Mouse (Mus musculus): ENCODE results near the gene Slc25a38. TPM values are rescaled to one million over a fixed set of nuclear protein-coding genes. Genes with fewer than 3 reads are reported as not detected.

Gene Slc25a38
- total and polyA plus RNA-seq, 2 experiments from 2014 or later, result 35.3 to 60.0 TPM

DNA sequence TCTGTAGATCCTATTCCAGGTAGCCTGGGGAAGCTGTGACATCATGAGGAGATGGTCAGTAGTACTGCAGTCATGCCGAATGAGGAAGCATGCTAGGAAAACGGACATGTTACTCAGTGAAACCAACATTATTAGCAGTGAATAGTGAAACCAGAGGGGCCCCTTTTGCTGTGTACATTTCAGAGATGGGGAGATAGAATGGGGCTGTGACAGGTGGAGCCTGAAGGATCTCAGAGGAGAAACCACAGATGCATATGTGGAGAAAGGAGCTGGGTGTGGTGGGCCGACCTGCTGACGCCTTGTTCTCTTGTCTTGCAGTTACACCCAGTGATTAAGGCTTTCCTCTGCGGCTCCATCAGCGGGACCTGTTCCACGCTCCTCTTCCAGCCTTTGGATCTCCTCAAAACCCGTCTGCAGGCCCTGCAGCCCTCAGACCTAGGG lies 6.0 kb downstream of the Slc25a38 start:
- ATAC-seq (ENCODE audit: low FRiP score), result no peak
- Histone ChIP-seq H3K9ac (replicated peaks; ENCODE audit: low read length, poor library complexity, severe bottlenecking) (no peak overlapping the region), H3K36me3 (ENCODE audit: insufficient read depth, low read length) (peaks cover 36% of the 10 kb centered on the region), H3K9me3 (ENCODE audit: low read length) (no peaks in the 10 kb centered on the region), H3K27ac (ENCODE audit: low read depth, low read length) (no peak overlapping the region), H3K4me1 (ENCODE audit: insufficient read depth, low read length) (peaks cover 3% of the 10 kb centered on the region; the same call in 1 of the 2 replicates), H3K4me2 (ENCODE audit: low read depth, low read length, poor library complexity, severe bottlenecking) (no peak overlapping the region), H3K27me3 (ENCODE audit: insufficient read depth, low read length) (no peaks in the 10 kb centered on the region), H3K4me3 (ENCODE audit: low read depth, low read length) (no peak overlapping the region)
- 87% methylated on average over 8 of the region's 8 CpGs for WGBS
- no peak for TF ChIP-seq CTCF (IDR thresholded peaks at IDR 0.05)
- no peak for DNase-seq (ENCODE audit: low spot score)

DNA sequence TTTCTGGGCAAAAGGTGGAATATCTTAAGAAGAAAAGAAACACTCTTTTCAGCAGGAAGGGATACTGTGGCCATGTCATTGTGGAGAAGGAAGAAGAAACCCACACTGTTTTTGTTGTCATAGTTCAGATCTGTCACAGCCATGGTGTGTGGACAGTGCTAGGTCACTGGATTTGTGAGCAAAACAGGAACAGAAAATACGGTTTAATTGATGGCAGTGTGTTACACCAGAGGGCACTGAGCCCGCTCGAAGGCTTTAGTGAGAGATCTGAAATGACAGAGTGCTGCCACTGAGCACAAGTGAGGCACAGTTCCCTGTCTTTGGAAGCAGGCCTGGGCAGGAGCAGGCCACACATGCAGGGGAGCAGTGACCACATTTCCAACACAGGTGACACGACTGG lies 8.0 kb downstream of the Slc25a38 start:
- H3K4me1 ChIP-seq (ENCODE audit: insufficient read depth, low read length), result no peaks in the 10 kb centered on the region
- H3K27ac ChIP-seq (ENCODE audit: low read depth, low read length), result no peak overlapping the region
- 93% methylated on average over 4 of the region's 4 CpGs for WGBS
- H3K4me2 ChIP-seq (ENCODE audit: low read depth, low read length, poor library complexity, severe bottlenecking), result no peak overlapping the region
- no peak for TF ChIP-seq CTCF (IDR thresholded peaks at IDR 0.05)
- no peak for ATAC-seq (ENCODE audit: low FRiP score)
- peaks cover 42% of the 10 kb centered on the region for H3K36me3 ChIP-seq (ENCODE audit: insufficient read depth, low read length)
- no peak for DNase-seq (ENCODE audit: low spot score)
- H3K27me3 ChIP-seq (ENCODE audit: insufficient read depth, low read length), result no peaks in the 10 kb centered on the region
- no peak overlapping the region for H3K4me3 ChIP-seq (ENCODE audit: low read depth, low read length)
- H3K9ac ChIP-seq (replicated peaks; ENCODE audit: low read length, poor library complexity, severe bottlenecking), result no peak overlapping the region
- no peaks in the 10 kb centered on the region for H3K9me3 ChIP-seq (ENCODE audit: low read length)

DNA sequence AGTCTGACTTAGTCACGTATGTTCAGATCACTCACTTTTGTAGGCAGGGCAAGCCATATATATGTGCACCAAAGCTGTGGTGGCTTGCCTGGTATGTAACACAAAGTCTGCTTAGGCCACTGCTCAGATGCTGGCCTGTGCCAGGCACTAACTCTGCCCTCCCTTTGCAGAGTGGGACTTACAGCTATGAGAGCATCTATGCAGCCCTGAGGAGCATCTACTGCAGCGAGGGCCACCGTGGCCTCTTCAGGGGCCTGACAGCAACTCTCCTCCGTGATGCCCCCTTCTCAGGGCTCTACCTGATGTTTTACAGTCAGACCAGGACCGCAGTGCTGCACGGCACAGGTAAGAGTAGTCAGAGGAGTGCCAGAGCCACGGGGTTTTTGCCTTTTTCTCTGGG lies 10.3 kb downstream of the Slc25a38 start:
- DNase-seq (ENCODE audit: low spot score) (no peak), ATAC-seq (ENCODE audit: low FRiP score) (no peak)
- H3K9me3 ChIP-seq (ENCODE audit: low read length), result no peaks in the 10 kb centered on the region
- no peak overlapping the region for H3K4me3 ChIP-seq (ENCODE audit: low read depth, low read length)
- peaks cover 50% of the 10 kb centered on the region for H3K36me3 ChIP-seq (ENCODE audit: insufficient read depth, low read length)
- H3K4me2 ChIP-seq (ENCODE audit: low read depth, low read length, poor library complexity, severe bottlenecking), result no peak overlapping the region
- TF ChIP-seq CTCF (IDR thresholded peaks at IDR 0.05), result no peak
- H3K9ac ChIP-seq (replicated peaks; ENCODE audit: low read length, poor library complexity, severe bottlenecking), result no peak overlapping the region
- no peak overlapping the region for H3K27ac ChIP-seq (ENCODE audit: low read depth, low read length)
- no peaks in the 10 kb centered on the region for H3K27me3 ChIP-seq (ENCODE audit: insufficient read depth, low read length)
- WGBS, result 96% methylated on average over 7 of the region's 7 CpGs
- no peaks in the 10 kb centered on the region for H3K4me1 ChIP-seq (ENCODE audit: insufficient read depth, low read length)

DNA sequence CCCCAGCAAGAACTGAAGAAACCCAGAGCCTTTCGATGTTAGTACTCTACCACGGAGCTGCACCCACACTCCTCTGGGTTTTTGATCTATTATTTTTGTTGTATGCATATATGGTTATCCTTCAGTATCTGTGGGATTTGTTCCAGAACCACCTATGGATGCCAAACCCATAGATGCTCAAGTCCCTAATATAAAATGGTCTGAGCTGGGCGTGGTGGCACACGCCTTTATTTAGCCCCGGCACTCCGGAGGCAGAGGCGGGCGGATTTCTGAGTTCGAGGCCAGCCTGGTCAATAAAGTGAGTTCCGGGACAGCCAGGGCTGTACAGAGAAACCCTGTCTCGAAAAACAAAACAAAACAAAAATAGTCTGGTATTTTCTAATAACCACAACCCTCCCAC lies 16.7 kb downstream of the Slc25a38 start:
- peak overlapping the region; percentile 48; the same call in 1 of the 2 replicates for H3K9ac ChIP-seq (replicated peaks; ENCODE audit: low read length, poor library complexity, severe bottlenecking)
- WGBS, result 67% methylated on average over 11 of the region's 11 CpGs
- peaks cover 33% of the 10 kb centered on the region for H3K36me3 ChIP-seq (ENCODE audit: insufficient read depth, low read length)

DNA sequence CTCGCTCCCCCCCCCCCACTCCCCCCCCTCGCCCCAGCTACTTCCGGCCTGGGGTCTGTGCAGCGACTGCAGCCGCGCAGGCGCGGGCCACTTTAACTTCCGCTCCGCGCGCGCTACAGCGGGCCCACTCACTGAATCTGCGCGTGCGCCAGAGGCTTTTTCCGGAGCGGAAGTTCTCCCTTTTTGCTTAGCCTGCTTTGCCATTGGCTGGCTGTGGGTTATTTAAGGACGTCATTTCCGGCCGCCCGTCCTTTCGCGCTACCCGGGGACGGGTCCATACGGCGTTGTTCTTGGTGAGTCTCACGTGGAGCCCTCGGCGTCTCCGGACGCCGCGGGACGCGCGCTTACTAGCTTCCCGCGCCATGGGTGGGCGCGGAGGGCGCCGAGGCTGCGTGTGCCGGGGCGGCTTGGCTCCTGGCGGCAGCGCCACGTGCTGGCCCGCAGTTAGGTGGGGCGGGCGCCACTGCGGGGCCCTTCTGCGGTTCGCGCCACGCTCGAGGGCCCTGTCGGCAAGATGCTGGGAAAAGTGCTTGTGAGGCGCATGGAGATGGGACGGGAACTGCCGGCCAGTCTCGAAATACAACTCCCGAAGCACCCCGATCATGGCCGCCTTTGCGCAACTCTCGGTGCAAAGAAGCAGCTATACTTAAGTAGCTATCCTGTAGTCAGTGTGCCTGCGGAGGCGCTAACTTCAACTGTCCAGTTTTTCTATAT lies 17.5 kb downstream of the Slc25a38 start, which contains the start of gene Rpsa:
TSS of gene Rpsa (plus strand) at position 152 of the 714 bp plus-strand sequence.
- ATAC-seq (ENCODE audit: low FRiP score), result peak; percentile 98
- 0 out of 2 replicates have a peak, but pooled peaks cover 4% of the 10 kb centered on the region for H3K4me1 ChIP-seq (ENCODE audit: insufficient read depth, low read length)
- H3K27ac ChIP-seq (ENCODE audit: low read depth, low read length), result peak within 1 kb of the TSS; percentile 84
- peak within 1 kb of the TSS; percentile 87 for H3K4me2 ChIP-seq (ENCODE audit: low read depth, low read length, poor library complexity, severe bottlenecking)
- no peak for TF ChIP-seq CTCF (IDR thresholded peaks at IDR 0.05)
- H3K27me3 ChIP-seq (ENCODE audit: insufficient read depth, low read length), result no peaks in the 10 kb centered on the region
- peak within 1 kb of the TSS; percentile 96 for H3K9ac ChIP-seq (replicated peaks; ENCODE audit: low read length, poor library complexity, severe bottlenecking)
- under 1% methylated on average over 59 of the region's 72 CpGs for WGBS
- H3K4me3 ChIP-seq (ENCODE audit: low read depth, low read length), result peak within 1 kb of the TSS; percentile 100
- no peaks in the 10 kb centered on the region for H3K9me3 ChIP-seq (ENCODE audit: low read length)
- H3K36me3 ChIP-seq (ENCODE audit: insufficient read depth, low read length), result peaks cover 34% of the 10 kb centered on the region
- peak; percentile 99 for DNase-seq (ENCODE audit: low spot score)

More for the DNA sequence above, 16.7 kb downstream of the Slc25a38 start:
- H3K27me3 ChIP-seq (ENCODE audit: insufficient read depth, low read length), result no peaks in the 10 kb centered on the region
- H3K4me3 ChIP-seq (ENCODE audit: low read depth, low read length), result peak overlapping the region; percentile 100
- no peak for ATAC-seq (ENCODE audit: low FRiP score)
- H3K4me2 ChIP-seq (ENCODE audit: low read depth, low read length, poor library complexity, severe bottlenecking), result peak overlapping the region; percentile 87
- H3K27ac ChIP-seq (ENCODE audit: low read depth, low read length), result 0 out of 2 replicates have a peak overlapping the region, but pooled peaks have one; percentile 65
- DNase-seq (ENCODE audit: low spot score), result no peak
- 0 out of 2 replicates have a peak, but pooled peaks cover 4% of the 10 kb centered on the region for H3K4me1 ChIP-seq (ENCODE audit: insufficient read depth, low read length)
- no peaks in the 10 kb centered on the region for H3K9me3 ChIP-seq (ENCODE audit: low read length)
- TF ChIP-seq CTCF (IDR thresholded peaks at IDR 0.05), result no peak

DNA sequence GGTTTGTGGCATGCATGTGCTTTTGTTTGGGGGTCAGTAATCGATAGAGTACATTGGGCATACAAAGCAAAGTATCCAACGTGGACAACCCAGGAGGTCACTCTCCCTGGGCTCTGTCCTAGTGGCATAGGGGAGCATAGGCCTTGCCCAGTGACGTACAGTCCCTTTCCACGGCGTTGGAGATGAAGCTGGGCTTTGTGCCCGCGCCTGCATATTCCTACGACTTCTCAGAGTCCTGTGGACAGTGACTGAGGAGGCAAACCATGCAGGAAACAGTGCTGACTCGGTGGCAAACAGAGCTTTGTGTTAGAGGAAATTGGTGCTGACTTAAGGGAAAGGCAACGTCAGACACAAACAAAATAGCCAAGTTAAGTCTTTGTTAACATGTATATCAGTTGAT lies 19.1 kb downstream of the Slc25a38 start:
- H3K36me3 ChIP-seq (ENCODE audit: insufficient read depth, low read length), result peaks cover 29% of the 10 kb centered on the region
- ATAC-seq (ENCODE audit: low FRiP score) (no peak), DNase-seq (ENCODE audit: low spot score) (no peak)
- WGBS, result 76% methylated on average over 10 of the region's 10 CpGs
- H3K4me2 ChIP-seq (ENCODE audit: low read depth, low read length, poor library complexity, severe bottlenecking), result no peak overlapping the region; the same call in 1 of the 2 replicates
- H3K27ac ChIP-seq (ENCODE audit: low read depth, low read length), result no peak overlapping the region
- no peak for TF ChIP-seq CTCF (IDR thresholded peaks at IDR 0.05)
- no peak overlapping the region for H3K9ac ChIP-seq (replicated peaks; ENCODE audit: low read length, poor library complexity, severe bottlenecking)
- H3K4me3 ChIP-seq (ENCODE audit: low read depth, low read length), result no peak overlapping the region; the same call in 1 of the 2 replicates
- no peaks in the 10 kb centered on the region for H3K27me3 ChIP-seq (ENCODE audit: insufficient read depth, low read length)
- no peaks in the 10 kb centered on the region for H3K9me3 ChIP-seq (ENCODE audit: low read length)
- H3K4me1 ChIP-seq (ENCODE audit: insufficient read depth, low read length), result 0 out of 2 replicates have a peak, but pooled peaks cover 4% of the 10 kb centered on the region

All from midbrain, postnatal 0 days (tissue).